Mouse (Mus musculus): ENCODE data around the gene Gm9125. TPM values are rescaled to one million over a fixed set of nuclear protein-coding genes. Genes with fewer than 3 reads are reported as not detected.
"Not testable (repeated sequence)": the region's sequence is repeated elsewhere in the genome, so short reads cannot be mapped to it uniquely, and the experiment has no call there.

Gene Gm9125
- total RNA-seq (2021): not detected
- long read RNA-seq, experiment 1: 0 reads
- long read RNA-seq, experiment 2: 0 reads

DNA sequence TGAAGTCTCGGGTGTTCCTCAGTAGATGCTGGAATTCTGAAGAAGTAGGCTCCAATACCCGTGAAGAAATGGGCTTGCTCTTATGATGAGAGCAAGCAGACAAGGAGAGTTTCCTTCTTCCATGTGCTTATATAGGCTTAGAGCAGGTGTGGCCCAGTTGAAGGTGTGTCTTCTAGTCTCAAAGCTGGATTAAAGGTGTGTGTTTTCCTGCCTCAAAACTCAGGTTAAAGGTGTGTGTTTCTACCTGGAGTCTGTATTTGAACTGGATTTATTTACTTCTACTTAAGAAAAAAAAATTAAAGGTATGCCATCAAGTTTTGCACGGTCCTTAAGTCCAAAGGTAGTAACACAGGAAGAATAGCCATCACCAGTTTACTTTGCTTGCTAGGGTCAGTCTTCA, at the start of gene Gm9125:
Gene Gm9125, minus strand, starts transcription at position 101 of the 400 bp plus-strand sequence.
- DNase-seq: not testable (repeated sequence)

DNA sequence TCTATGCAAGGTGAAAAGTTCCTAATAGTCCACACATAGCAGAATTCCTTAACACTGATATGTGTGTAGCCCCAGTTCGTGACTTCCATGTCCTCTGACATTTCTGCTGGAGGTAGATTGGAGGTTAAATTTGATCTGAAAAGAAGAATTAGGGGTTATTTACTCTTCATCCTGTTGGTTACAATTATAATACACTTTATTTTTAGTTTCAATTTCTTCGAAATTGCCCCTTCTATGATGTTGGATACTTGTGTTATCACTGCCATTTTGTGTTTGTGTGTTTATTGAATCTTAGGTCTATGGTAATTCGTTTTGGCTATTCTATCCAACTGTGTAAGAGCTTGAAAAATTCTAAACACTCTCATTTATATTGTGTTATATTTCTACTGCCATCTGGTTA, 17.9 kb upstream of the Gm9125 start, which contains the start of gene Gm10697:
Gene Gm10697, minus strand, starts transcription at position 101 of the 400 bp plus-strand sequence.
- DNase-seq: not testable (repeated sequence)

- DNase-seq: not testable (repeated sequence)
These were observed 5.0 kb downstream of the Gm9125 start for GRCm38 (mm10) chr3:94049566-94050121.

DNA sequence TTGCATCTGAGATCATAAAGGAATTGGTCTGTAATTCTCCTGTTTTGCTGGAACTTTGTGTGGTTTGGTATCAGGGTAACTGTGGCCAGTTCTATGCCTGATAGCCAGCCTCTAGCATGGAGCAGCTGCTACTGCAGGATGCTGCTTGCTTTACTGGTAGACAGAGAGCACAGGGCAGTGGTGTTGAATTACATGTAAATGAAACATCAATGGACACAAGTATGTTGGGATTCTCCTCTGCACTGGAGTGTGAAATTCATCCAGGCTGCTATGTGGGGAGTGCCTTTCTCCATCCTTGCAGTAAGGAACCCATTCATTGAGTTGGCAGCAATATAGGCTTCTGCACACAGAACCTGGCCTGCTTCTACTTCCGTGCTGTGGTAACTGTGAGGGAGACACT, 16.4 kb downstream of the Gm9125 start:
- DNase-seq: not testable (repeated sequence)

GRCm38 (mm10) chr3:94034400-94034799, 20.3 kb downstream of the Gm9125 start:
- DNase-seq: not testable (repeated sequence)

Other genes starting within 250 kb of the Gm9125 start
- gene Tdpoz3, start 228.9 kb downstream of the Gm9125 start, total RNA-seq (2021): not detected
- not detected for gene Gm9117, start 111.3 kb downstream of the Gm9125 start, total RNA-seq (2021)
- gene Tdpoz5, start 93.6 kb downstream of the Gm9125 start, total RNA-seq (2021): not detected
- not detected for gene Gm10697, start 17.8 kb upstream of the Gm9125 start, total RNA-seq (2021)
- gene Gm10696, start 123.3 kb upstream of the Gm9125 start, total RNA-seq (2021): not detected
- gene Gm5286, start 141.8 kb upstream of the Gm9125 start, total RNA-seq (2021): not detected
- gene Gm4778, start 209.2 kb upstream of the Gm9125 start, total RNA-seq (2021): not detected